In genomic region chr7:83032025-83032424, GRCm38 (mm10) we compare ENCODE assay signal across 13 mouse cellular contexts.
DNase-seq lines count a peak whose midpoint lies in the region; ATAC-seq and TF ChIP-seq lines count a peak whose summit lies in the region.
"Had no signal": no experiment of that assay in that cellular context is flagged by ENCODE, and none has a peak within 500 bp of the region (broad histone marks: within the 10 kb centered on the region; RNA-seq: fewer than 3 reads in every experiment).

No protein-coding gene starts in this region.

- H3K4me3 ChIP-seq in gastrocnemius, adult 2 months = no peak overlapping the region
- no peak overlapping the region for H3K4me3 ChIP-seq in lung, embryonic 14.5 days (ENCODE audit: low read depth, low read length)
- no peak overlapping the region for H3K4me3 ChIP-seq in embryonic facial prominence, embryonic 15.5 days (replicated peaks)
- no peak overlapping the region for H3K4me3 ChIP-seq in limb, embryonic 13.5 days
- no peak overlapping the region for H3K4me3 ChIP-seq in forebrain, embryonic 11.5 days (ENCODE audit: low read depth, low read length)
- H3K4me3 ChIP-seq: forebrain, embryonic 13.5 days; heart, embryonic 10.5 days; left cerebral cortex, adult 2 months; liver, embryonic 15.5 days had no signal

- no peak overlapping the region for H3K27ac ChIP-seq in gastrocnemius, adult 2 months
- H3K27ac ChIP-seq in lung, embryonic 14.5 days (ENCODE audit: low read depth) = no peak overlapping the region
- H3K27ac ChIP-seq in embryonic facial prominence, embryonic 15.5 days (replicated peaks) = no peak overlapping the region
- H3K27ac ChIP-seq in limb, embryonic 13.5 days = peak overlapping the region; percentile 33; the same call in 1 of the 2 replicates
- no peak overlapping the region for H3K27ac ChIP-seq in forebrain, embryonic 11.5 days (ENCODE audit: low read depth, low read length)
- H3K27ac ChIP-seq: forebrain, embryonic 13.5 days; heart, embryonic 10.5 days; left cerebral cortex, adult 2 months; liver, embryonic 15.5 days had no signal

- H3K27me3 ChIP-seq in lung, embryonic 14.5 days (ENCODE audit: insufficient read depth, low read length) = no peaks in the 10 kb centered on the region
- no peaks in the 10 kb centered on the region for H3K27me3 ChIP-seq in embryonic facial prominence, embryonic 15.5 days
- H3K27me3 ChIP-seq in limb, embryonic 13.5 days = no peaks in the 10 kb centered on the region
- H3K27me3 ChIP-seq in forebrain, embryonic 11.5 days (ENCODE audit: control insufficient read depth, insufficient read depth, low read length) = no peaks in the 10 kb centered on the region
- H3K27me3 ChIP-seq: forebrain, embryonic 13.5 days; liver, embryonic 15.5 days had no signal

- no peak for ATAC-seq in lung, embryonic 14.5 days (ENCODE audit: insufficient read depth)
- ATAC-seq in embryonic facial prominence, embryonic 15.5 days (ENCODE audit: insufficient number of reproducible peaks, low FRiP score, low TSS enrichment, low read depth) = peak; percentile 64
- peak; percentile 85 for ATAC-seq in limb, embryonic 13.5 days (ENCODE audit: low FRiP score, low read depth)
- ATAC-seq in forebrain, embryonic 11.5 days (replicated peaks; ENCODE audit: low FRiP score) = no peak
- ATAC-seq: forebrain, embryonic 13.5 days had no signal

- 84% methylated on average over 1 of the region's 1 CpGs for WGBS in lung, embryonic 14.5 days
- WGBS in embryonic facial prominence, embryonic 15.5 days = 68% methylated on average over 1 of the region's 1 CpGs
- WGBS in limb, embryonic 13.5 days = 90% methylated on average over 1 of the region's 1 CpGs
- 93% methylated on average over 1 of the region's 1 CpGs for WGBS in forebrain, embryonic 11.5 days

- no peaks in the 10 kb centered on the region for H3K4me1 ChIP-seq in lung, embryonic 14.5 days (ENCODE audit: insufficient read depth)
- peaks cover 25% of the 10 kb centered on the region for H3K4me1 ChIP-seq in embryonic facial prominence, embryonic 15.5 days
- H3K4me1 ChIP-seq in limb, embryonic 13.5 days = peaks cover 43% of the 10 kb centered on the region
- H3K4me1 ChIP-seq in forebrain, embryonic 11.5 days (replicated peaks; ENCODE audit: control insufficient read depth, insufficient read depth, low read length) = 0 out of 2 replicates have a peak, but pooled peaks cover 2% of the 10 kb centered on the region
- H3K4me1 ChIP-seq: liver, embryonic 15.5 days had no signal

- no peak for TF ChIP-seq CTCF in gastrocnemius, adult 2 months (IDR thresholded peaks at IDR 0.05)
- TF ChIP-seq CTCF in lung, embryonic 14.5 days (IDR thresholded peaks at IDR 0.05; ENCODE audit: low read depth) = no peak

- no peak overlapping the region for H3K4me2 ChIP-seq in lung, embryonic 14.5 days
- H3K4me2 ChIP-seq in embryonic facial prominence, embryonic 15.5 days (replicated peaks) = no peak overlapping the region
- H3K4me2 ChIP-seq in limb, embryonic 13.5 days (replicated peaks) = no peak overlapping the region
- H3K4me2 ChIP-seq in forebrain, embryonic 11.5 days (ENCODE audit: low read depth, low read length, severe bottlenecking) = no peak overlapping the region
- H3K4me2 ChIP-seq: forebrain, embryonic 13.5 days; liver, embryonic 15.5 days had no signal

- H3K9me3 ChIP-seq in lung, embryonic 14.5 days (ENCODE audit: low read depth, low read length) = 0 out of 2 replicates have a peak, but pooled peaks cover 3% of the 10 kb centered on the region
- H3K9me3 ChIP-seq in embryonic facial prominence, embryonic 15.5 days (replicated peaks) = 0 out of 2 replicates have a peak, but pooled peaks cover 3% of the 10 kb centered on the region
- no peaks in the 10 kb centered on the region for H3K9me3 ChIP-seq in limb, embryonic 13.5 days
- no peaks in the 10 kb centered on the region; the same call in 1 of the 2 replicates for H3K9me3 ChIP-seq in forebrain, embryonic 11.5 days (ENCODE audit: control insufficient read depth, low read length)
- H3K9me3 ChIP-seq: forebrain, embryonic 13.5 days; heart, embryonic 10.5 days; liver, embryonic 15.5 days had no signal

- DNase-seq in gastrocnemius, postnatal 14 days = peak; percentile 9
- no peak for DNase-seq in gastrocnemius, adult 2 months
- peak; percentile 28 for DNase-seq in lung, embryonic 14.5 days
- DNase-seq in lung, postnatal 25 days (ENCODE audit: low spot score) = no peak
- DNase-seq in forebrain, embryonic 11.5 days (ENCODE audit: low spot score) = no peak
- DNase-seq: cerebellum, adult 9-10 months; thymus, adult 2 months had no signal

- no peak overlapping the region for H3K9ac ChIP-seq in lung, embryonic 14.5 days
- H3K9ac ChIP-seq in embryonic facial prominence, embryonic 15.5 days = no peak overlapping the region
- H3K9ac ChIP-seq in limb, embryonic 13.5 days = no peak overlapping the region
- no peak overlapping the region for H3K9ac ChIP-seq in forebrain, embryonic 11.5 days (ENCODE audit: low read length)
- H3K9ac ChIP-seq: forebrain, embryonic 13.5 days; liver, embryonic 15.5 days had no signal

- intact Hi-C loops in gastrocnemius, postnatal 14 days (cut with DNase I; ENCODE audit: low total_unique reads) = no loop called here
- intact Hi-C loops in gastrocnemius, adult 2 months (cut with DNase I) = no loop called here

- no peaks in the 10 kb centered on the region for H3K36me3 ChIP-seq in lung, embryonic 14.5 days (ENCODE audit: insufficient read depth)
- no peaks in the 10 kb centered on the region for H3K36me3 ChIP-seq in embryonic facial prominence, embryonic 15.5 days
- H3K36me3 ChIP-seq in limb, embryonic 13.5 days = no peaks in the 10 kb centered on the region
- no peaks in the 10 kb centered on the region for H3K36me3 ChIP-seq in forebrain, embryonic 11.5 days (ENCODE audit: control insufficient read depth, insufficient read depth, low read length)
- H3K36me3 ChIP-seq: heart, embryonic 10.5 days; liver, embryonic 15.5 days had no signal

Comparison
In these comparisons a context has a peak if more than half of its experiments do, and no peak if none do; other contexts are left out.
1. DNase-seq: peak in gastrocnemius, postnatal 14 days (single experiment) and lung, embryonic 14.5 days (single experiment); none in gastrocnemius, adult 2 months (single experiment), lung, postnatal 25 days (single experiment) and forebrain, embryonic 11.5 days (single experiment).
2. ATAC-seq: peak in embryonic facial prominence, embryonic 15.5 days (single experiment) and limb, embryonic 13.5 days (single experiment); none in lung, embryonic 14.5 days (single experiment) and forebrain, embryonic 11.5 days (single experiment).